Mouse (Mus musculus) cortical plate, adult 2 months (tissue): ENCODE measurements around the gene Fzd7. TPM values are rescaled to one million over a fixed set of nuclear protein-coding genes. Genes with fewer than 3 reads are reported as not detected.

Experiments used
- H3K27ac ChIP-seq: fragments of 200-500 bp; 2 replicates; pipeline ENCODE4 v1.5.1; 2012; ENCODE audit warnings: low read length, control low read depth, inconsistent platforms; ENCODE audit not compliant: insufficient read depth
- H3K4me1 ChIP-seq: fragments of 200-500 bp; 2 replicates; pipeline ENCODE4 v1.6.1; 2011; ENCODE audit warnings: low read length; ENCODE audit not compliant: control insufficient read depth, insufficient read depth
- H3K4me3 ChIP-seq: fragments of 200-500 bp; 2 replicates; pipeline ENCODE4 v1.5.1; 2011; ENCODE audit warnings: mild to moderate bottlenecking, low read length, control low read depth; ENCODE audit not compliant: insufficient read depth
- CTCF ChIP-seq: fragments of 200-500 bp; IDR thresholded peaks from 2 replicates; pipeline ENCODE4 v1.5.1; 2011; ENCODE audit warnings: mild to moderate bottlenecking, control low read depth, low read length; ENCODE audit not compliant: insufficient read depth; ENCODE audit errors: extremely low read depth
- POLR2A ChIP-seq: fragments of 200-500 bp; IDR thresholded peaks from 2 replicates; pipeline ENCODE4 v1.6.1; 2011; ENCODE audit warnings: mild to moderate bottlenecking, low read length, control low read depth; ENCODE audit not compliant: insufficient read depth; ENCODE audit errors: extremely low read depth
- polyA plus RNA-seq: library from polyadenylated mRNA; depleted of rRNA; stranded (reverse); fragments of >200 nt; gene quantifications from 2 replicates; pipeline ENCODE4 v1.2.3, GENCODE M21; 2012

The Fzd7 gene
- polyA plus RNA-seq, 1 experiment: 3.3 TPM

- Histone ChIP-seq H3K4me1 (no peaks in the 10 kb centered on the region), H3K4me3 (no peak overlapping the region), H3K27ac (no peak overlapping the region)
- TF ChIP-seq CTCF: no peak
- no peak for TF ChIP-seq POLR2A
These were observed 37.0 kb upstream of the Fzd7 start for GRCm38 (mm10) chr1:59445242-59445641.

GRCm38 (mm10) chr1:59448497-59449270 is 33.5 kb upstream of the Fzd7 start:
- no peaks in the 10 kb centered on the region for H3K4me1 ChIP-seq
- TF ChIP-seq CTCF: no peak
- H3K4me3 ChIP-seq: no peak overlapping the region
- H3K27ac ChIP-seq: no peak overlapping the region

- Histone ChIP-seq H3K27ac (no peak overlapping the region), H3K4me3 (no peak overlapping the region), H3K4me1 (no peaks in the 10 kb centered on the region)
- TF ChIP-seq POLR2A (no peak), CTCF (no peak)
These were observed 32.8 kb upstream of the Fzd7 start for GRCm38 (mm10) chr1:59449423-59449822.

- Histone ChIP-seq H3K4me3 (no peak overlapping the region), H3K27ac (no peak overlapping the region), H3K4me1 (no peaks in the 10 kb centered on the region)
- TF ChIP-seq POLR2A (no peak), CTCF (no peak)
These were observed 31.3 kb upstream of the Fzd7 start for GRCm38 (mm10) chr1:59450896-59451295.

- no peak for TF ChIP-seq CTCF
- no peak for TF ChIP-seq POLR2A
- H3K4me1 ChIP-seq: no peaks in the 10 kb centered on the region
- H3K27ac ChIP-seq: no peak overlapping the region
- H3K4me3 ChIP-seq: no peak overlapping the region
These were observed 30.6 kb upstream of the Fzd7 start for GRCm38 (mm10) chr1:59451584-59451983.

- no peak for TF ChIP-seq POLR2A
- TF ChIP-seq CTCF: no peak
- no peak overlapping the region for H3K4me3 ChIP-seq
- H3K4me1 ChIP-seq: peaks cover 1% of the 10 kb centered on the region; the same call in 1 of the 2 replicates
- H3K27ac ChIP-seq: no peak overlapping the region
These were observed 25.4 kb upstream of the Fzd7 start for GRCm38 (mm10) chr1:59456825-59457224.

GRCm38 (mm10) chr1:59457873-59458272 is 24.4 kb upstream of the Fzd7 start:
- no peak overlapping the region for H3K4me3 ChIP-seq
- TF ChIP-seq CTCF: no peak
- no peak for TF ChIP-seq POLR2A
- H3K4me1 ChIP-seq: peaks cover 1% of the 10 kb centered on the region; the same call in 1 of the 2 replicates
- H3K27ac ChIP-seq: no peak overlapping the region

- H3K4me3 ChIP-seq: no peak overlapping the region
- H3K27ac ChIP-seq: no peak overlapping the region
- TF ChIP-seq CTCF (no peak), POLR2A (no peak)
- H3K4me1 ChIP-seq: peaks cover 1% of the 10 kb centered on the region; the same call in 1 of the 2 replicates
These were observed 23.3 kb upstream of the Fzd7 start for GRCm38 (mm10) chr1:59458886-59459285.

GRCm38 (mm10) chr1:59464696-59465639 is 17.3 kb upstream of the Fzd7 start:
- H3K4me1 ChIP-seq: peaks cover 3% of the 10 kb centered on the region; the same call in 1 of the 2 replicates
- TF ChIP-seq POLR2A (no peak), CTCF (no peak)
- no peak overlapping the region for H3K4me3 ChIP-seq
- H3K27ac ChIP-seq: no peak overlapping the region
